23 mouse cellular contexts compared by ENCODE assay signal in genomic region chr11:75131300-75131699, GRCm38 (mm10). TPM values are rescaled to one million over a fixed set of nuclear protein-coding genes. Genes with fewer than 3 reads are reported as not detected.
A peak's percentile ranks its signal among the peaks of the same experiment; 100 is the strongest.
DNase-seq lines count a peak whose midpoint lies in the region; ATAC-seq lines count a peak whose summit lies in the region.
"Had no signal": no experiment of that assay in that cellular context is flagged by ENCODE, and none has a peak within 500 bp of the region (broad histone marks: within the 10 kb centered on the region; RNA-seq: fewer than 3 reads in every experiment).

No protein-coding gene starts in this region.

- no peaks in the 10 kb centered on the region for H3K36me3 ChIP-seq in heart, embryonic 12.5 days
- H3K36me3 ChIP-seq in midbrain, embryonic 11.5 days (ENCODE audit: control insufficient read depth, insufficient read depth, low read length), result no peaks in the 10 kb centered on the region
- no peaks in the 10 kb centered on the region for H3K36me3 ChIP-seq in midbrain, embryonic 16.5 days (ENCODE audit: control insufficient read depth, insufficient read depth, low read length)
- H3K36me3 ChIP-seq in hindbrain, embryonic 10.5 days, result peaks cover 4% of the 10 kb centered on the region; the same call in 1 of the 2 replicates
- H3K36me3 ChIP-seq: embryonic facial prominence, embryonic 12.5 days; forebrain, embryonic 15.5 days had no signal

- DNase-seq in heart, adult 11 months, result peak; percentile 58
- DNase-seq in midbrain, embryonic 11.5 days (ENCODE audit: low spot score, missing footprints), result peak; percentile 28
- no peak for DNase-seq in hindbrain, embryonic 10.5 days (ENCODE audit: low spot score)
- DNase-seq in right cerebral cortex, adult 2 months (ENCODE audit: low spot score in 2 of 2), result no peak
- DNase-seq: adrenal gland, adult 2 months; adrenal gland, postnatal 10 days; adrenal gland, postnatal 25 days; B cell, adult 2 months; cerebellum, adult 11 months; cerebellum, adult 18-20 months; cerebellum, adult 8-10 months; cerebellum, adult 9-11 months; cerebellum, postnatal 14 days; cerebellum, postnatal 36 days had no signal

- no peak overlapping the region for H3K9ac ChIP-seq in heart, embryonic 12.5 days
- H3K9ac ChIP-seq in midbrain, embryonic 11.5 days (ENCODE audit: low read length), result no peak overlapping the region
- H3K9ac ChIP-seq in midbrain, embryonic 16.5 days (ENCODE audit: low read depth, low read length), result no peak overlapping the region
- H3K9ac ChIP-seq: embryonic facial prominence, embryonic 12.5 days; forebrain, embryonic 13.5 days; forebrain, embryonic 15.5 days had no signal

- H3K27me3 ChIP-seq in heart, embryonic 12.5 days (replicated peaks), result no peaks in the 10 kb centered on the region
- no peaks in the 10 kb centered on the region for H3K27me3 ChIP-seq in midbrain, embryonic 11.5 days (ENCODE audit: control insufficient read depth, insufficient read depth, low read length)
- no peaks in the 10 kb centered on the region for H3K27me3 ChIP-seq in midbrain, embryonic 16.5 days (ENCODE audit: control insufficient read depth, insufficient read depth, low read depth, low read length)
- H3K27me3 ChIP-seq in hindbrain, embryonic 10.5 days (ENCODE audit: insufficient read depth, poor library complexity, severe bottlenecking), result no peaks in the 10 kb centered on the region
- H3K27me3 ChIP-seq: CH12.LX; embryonic facial prominence, embryonic 12.5 days; forebrain, embryonic 13.5 days; forebrain, embryonic 15.5 days had no signal

- no peak overlapping the region for H3K4me2 ChIP-seq in heart, embryonic 12.5 days
- H3K4me2 ChIP-seq in midbrain, embryonic 11.5 days, result no peak overlapping the region
- H3K4me2 ChIP-seq in midbrain, embryonic 16.5 days (ENCODE audit: low read length), result no peak overlapping the region
- H3K4me2 ChIP-seq: embryonic facial prominence, embryonic 12.5 days; forebrain, embryonic 13.5 days; forebrain, embryonic 15.5 days had no signal

- 78% methylated on average over 4 of the region's 4 CpGs for WGBS in heart, embryonic 12.5 days
- WGBS in midbrain, embryonic 11.5 days, result 92% methylated on average over 4 of the region's 4 CpGs
- 91% methylated on average over 4 of the region's 4 CpGs for WGBS in midbrain, embryonic 16.5 days
- 89% methylated on average over 4 of the region's 4 CpGs for WGBS in hindbrain, embryonic 10.5 days

- H3K4me1 ChIP-seq in heart, embryonic 12.5 days (replicated peaks), result peaks cover 26% of the 10 kb centered on the region
- no peaks in the 10 kb centered on the region for H3K4me1 ChIP-seq in midbrain, embryonic 11.5 days (ENCODE audit: control insufficient read depth, insufficient read depth, low read length)
- H3K4me1 ChIP-seq in midbrain, embryonic 16.5 days (ENCODE audit: control insufficient read depth, insufficient read depth, low read length), result peaks cover 10% of the 10 kb centered on the region
- H3K4me1 ChIP-seq in hindbrain, embryonic 10.5 days (replicated peaks), result peaks cover 9% of the 10 kb centered on the region; the same call in 1 of the 2 replicates

- no peak overlapping the region for H3K27ac ChIP-seq in heart, embryonic 12.5 days (ENCODE audit: poor library complexity, severe bottlenecking)
- H3K27ac ChIP-seq in midbrain, embryonic 11.5 days (ENCODE audit: low read depth, low read length), result no peak overlapping the region
- no peak overlapping the region for H3K27ac ChIP-seq in midbrain, embryonic 16.5 days (ENCODE audit: low read length)
- H3K27ac ChIP-seq in hindbrain, embryonic 10.5 days, result no peak overlapping the region
- H3K27ac ChIP-seq: embryonic facial prominence, embryonic 10.5 days; embryonic facial prominence, embryonic 12.5 days; forebrain, embryonic 13.5 days; forebrain, embryonic 15.5 days had no signal

- no peaks in the 10 kb centered on the region for H3K9me3 ChIP-seq in heart, embryonic 12.5 days (replicated peaks)
- H3K9me3 ChIP-seq in midbrain, embryonic 11.5 days (ENCODE audit: control insufficient read depth, low read length), result no peaks in the 10 kb centered on the region
- no peaks in the 10 kb centered on the region for H3K9me3 ChIP-seq in midbrain, embryonic 16.5 days (replicated peaks; ENCODE audit: control insufficient read depth, low read length, poor library complexity, severe bottlenecking)
- no peaks in the 10 kb centered on the region for H3K9me3 ChIP-seq in hindbrain, embryonic 10.5 days
- H3K9me3 ChIP-seq: embryonic facial prominence, embryonic 10.5 days; embryonic facial prominence, embryonic 12.5 days; forebrain, embryonic 13.5 days; forebrain, embryonic 15.5 days had no signal

- no peak overlapping the region for H3K4me3 ChIP-seq in heart, embryonic 12.5 days
- no peak overlapping the region for H3K4me3 ChIP-seq in midbrain, embryonic 11.5 days (ENCODE audit: low read depth, low read length)
- H3K4me3 ChIP-seq in midbrain, embryonic 16.5 days (ENCODE audit: low read depth, low read length), result no peak overlapping the region
- H3K4me3 ChIP-seq in hindbrain, embryonic 10.5 days, result no peak overlapping the region
- H3K4me3 ChIP-seq: embryonic facial prominence, embryonic 10.5 days; embryonic facial prominence, embryonic 12.5 days; forebrain, embryonic 13.5 days; forebrain, embryonic 15.5 days had no signal

- no peak for ATAC-seq in heart, embryonic 12.5 days (ENCODE audit: insufficient number of reproducible peaks, low FRiP score)
- ATAC-seq in midbrain, embryonic 11.5 days (ENCODE audit: low FRiP score), result no peak
- ATAC-seq in midbrain, embryonic 16.5 days, result no peak
- ATAC-seq in granulocyte monocyte progenitor cell, adult 5-6 weeks (replicated peaks; ENCODE audit: poor library complexity, severe bottlenecking), result peak; percentile 73
- ATAC-seq: CD4-positive, CD25-positive, alpha-beta regulatory T cell, adult 4 months; forebrain, embryonic 13.5 days had no signal

RNA-seq across cellular contexts. Expression of gene Hic1, which starts 38.0 kb away (rescaled TPM):
- polyA plus RNA-seq in heart, embryonic 12.5 days (2016; fragmentation: Nextera tagmentation; extraction: Ambion mirVana), result 13.3 and 13.8 TPM in 2 replicates
- polyA plus RNA-seq in midbrain, embryonic 11.5 days (2014; fragmentation: Nextera tagmentation; extraction: Ambion mirVana), result 0.34 and 0.57 TPM in 2 replicates
- polyA plus RNA-seq in midbrain, embryonic 16.5 days (2015; fragmentation: Nextera tagmentation; extraction: Ambion mirVana), result 1.3 and 1.8 TPM in 2 replicates
- total RNA-seq in granulocyte monocyte progenitor cell, adult 5-6 weeks (2014; fragmentation: Nextera tagmentation), result not detected in 2 replicates
- total RNA-seq in granulocyte monocyte progenitor cell, adult 5-6 weeks (2017), result not detected in 2 replicates
- 0.15 and 0.52 TPM in 2 replicates for polyA plus RNA-seq in hindbrain, embryonic 10.5 days (2016; fragmentation: Nextera tagmentation; extraction: Ambion mirVana)

RNA-seq across cellular contexts. Expression of gene Ovca2, which starts 47.3 kb away (rescaled TPM):
- 19.4 and 20.5 TPM in 2 replicates for polyA plus RNA-seq in heart, embryonic 12.5 days (2016; fragmentation: Nextera tagmentation; extraction: Ambion mirVana)
- 28.5 and 29.8 TPM in 2 replicates for polyA plus RNA-seq in midbrain, embryonic 11.5 days (2014; fragmentation: Nextera tagmentation; extraction: Ambion mirVana)
- polyA plus RNA-seq in midbrain, embryonic 16.5 days (2015; fragmentation: Nextera tagmentation; extraction: Ambion mirVana), result 13.3 and 14.5 TPM in 2 replicates
- 17.1 and 20.1 TPM in 2 replicates for total RNA-seq in granulocyte monocyte progenitor cell, adult 5-6 weeks (2014; fragmentation: Nextera tagmentation)
- total RNA-seq in granulocyte monocyte progenitor cell, adult 5-6 weeks (2017), result 16.1 and 16.4 TPM in 2 replicates
- 27.6 and 33.1 TPM in 2 replicates for polyA plus RNA-seq in hindbrain, embryonic 10.5 days (2016; fragmentation: Nextera tagmentation; extraction: Ambion mirVana)

RNA-seq across cellular contexts. Expression of gene Dph1, which starts 59.7 kb away (rescaled TPM):
- polyA plus RNA-seq in heart, embryonic 12.5 days (2016; fragmentation: Nextera tagmentation; extraction: Ambion mirVana), result 23.3 and 23.5 TPM in 2 replicates
- 15.3 and 17.3 TPM in 2 replicates for polyA plus RNA-seq in midbrain, embryonic 11.5 days (2014; fragmentation: Nextera tagmentation; extraction: Ambion mirVana)
- polyA plus RNA-seq in midbrain, embryonic 16.5 days (2015; fragmentation: Nextera tagmentation; extraction: Ambion mirVana), result 12.5 and 14.0 TPM in 2 replicates
- 7.6 and 17.1 TPM in 2 replicates for total RNA-seq in granulocyte monocyte progenitor cell, adult 5-6 weeks (2014; fragmentation: Nextera tagmentation)
- total RNA-seq in granulocyte monocyte progenitor cell, adult 5-6 weeks (2017), result 8.9 and 10.6 TPM in 2 replicates
- polyA plus RNA-seq in hindbrain, embryonic 10.5 days (2016; fragmentation: Nextera tagmentation; extraction: Ambion mirVana), result 23.2 and 24.2 TPM in 2 replicates

Comparison
In these comparisons a context has a peak if more than half of its experiments do, and no peak if none do; other contexts are left out.
1. DNase-seq: peak in heart, adult 11 months (single experiment) and midbrain, embryonic 11.5 days (single experiment); none in hindbrain, embryonic 10.5 days (single experiment) and right cerebral cortex, adult 2 months (0 of 2).